Mouse (Mus musculus): Measurements from ENCODE around the gene Aqp11.

The Aqp11 gene

DNA sequence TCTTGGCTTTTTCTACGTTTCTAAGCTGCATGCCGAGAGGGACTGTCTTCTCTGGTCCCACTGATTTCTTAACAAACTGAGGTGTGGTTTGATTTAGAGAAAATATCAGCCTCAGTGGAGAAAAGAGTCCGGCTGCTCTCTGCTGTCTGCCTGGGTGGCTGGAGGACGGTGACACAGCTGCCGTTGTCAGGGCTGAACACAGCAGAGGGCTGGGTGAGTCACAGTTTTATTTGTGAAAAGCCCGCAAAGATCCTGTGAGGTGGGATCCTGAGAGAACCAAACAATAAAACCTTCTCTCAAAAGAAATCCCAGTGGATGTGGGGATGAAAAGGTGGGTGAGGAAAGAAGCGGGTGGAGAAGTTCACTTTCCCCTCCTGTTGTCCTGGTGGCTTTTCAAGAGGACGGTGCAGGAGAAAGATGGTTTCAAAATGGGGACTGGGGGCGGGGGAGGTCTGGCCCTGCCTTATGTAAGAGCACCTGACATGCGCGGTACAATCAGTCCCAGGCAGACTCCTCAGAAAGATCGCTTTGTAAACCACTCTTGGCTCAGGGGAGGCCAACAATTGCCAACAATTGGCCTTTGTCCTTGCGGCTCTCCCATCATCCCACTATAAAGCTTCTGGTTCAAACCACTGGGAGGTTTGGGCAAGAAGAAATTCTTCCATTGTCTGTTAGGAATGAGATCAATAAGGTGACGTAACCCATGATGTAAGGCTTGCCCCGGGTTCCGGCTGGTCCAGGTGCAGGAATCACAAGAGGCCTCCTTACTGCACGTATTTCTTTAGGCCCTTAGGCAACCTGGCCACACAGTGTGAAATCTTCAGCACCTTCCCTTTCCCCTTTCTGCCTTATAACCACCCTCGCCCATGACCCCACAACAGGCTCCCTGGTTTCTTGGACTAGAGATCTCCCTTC is 19.1 kb upstream of the Aqp11 start:
- no peak for TF ChIP-seq GATA4 (IDR thresholded peaks at IDR 0.05; ENCODE audit: insufficient replicate concordance, low read length)

GRCm38 (mm10) chr7:97749207-97750190 is 11.4 kb upstream of the Aqp11 start:
- TF ChIP-seq GATA4 (IDR thresholded peaks at IDR 0.05; ENCODE audit: insufficient replicate concordance, low read length) = no peak

DNA sequence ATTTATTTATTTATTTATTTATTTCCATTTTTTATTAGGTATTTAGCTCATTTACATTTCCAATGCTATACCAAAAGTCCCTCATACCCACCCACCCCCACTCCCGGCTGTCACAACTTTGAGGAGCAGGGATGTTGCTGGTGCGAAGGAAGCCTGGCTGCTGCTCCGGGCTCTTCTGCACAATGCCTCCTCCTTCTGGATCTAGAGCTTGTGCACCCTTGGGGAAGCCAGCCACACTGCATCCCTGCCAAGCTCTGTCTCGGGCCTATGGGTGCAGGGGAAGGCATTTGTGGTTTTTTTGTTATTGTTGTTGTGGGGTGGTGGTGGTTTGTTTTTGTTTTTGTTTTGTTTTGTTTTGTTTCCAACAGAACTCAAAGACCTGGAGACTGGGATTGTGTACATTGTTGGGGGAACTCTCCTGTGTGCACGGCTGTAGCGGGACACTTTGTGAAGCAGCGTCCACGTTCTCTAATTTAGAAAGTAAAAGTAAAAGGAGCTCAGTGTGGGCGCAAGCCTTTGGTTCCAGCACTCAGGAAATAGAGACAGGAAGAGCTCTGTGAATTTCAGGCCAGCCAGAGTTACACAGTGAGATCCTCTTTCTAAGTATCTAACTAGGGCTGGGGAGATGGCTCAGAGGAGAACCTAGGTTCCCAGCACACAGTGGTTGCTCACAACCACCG is 10.6 kb upstream of the Aqp11 start:
- no peak for TF ChIP-seq GATA4 (IDR thresholded peaks at IDR 0.05; ENCODE audit: insufficient replicate concordance, low read length)

GRCm38 (mm10) chr7:97747787-97748497 is 9.9 kb upstream of the Aqp11 start:
- TF ChIP-seq GATA4 (IDR thresholded peaks at IDR 0.05; ENCODE audit: insufficient replicate concordance, low read length) = no peak

- TF ChIP-seq GATA4 (IDR thresholded peaks at IDR 0.05; ENCODE audit: insufficient replicate concordance, low read length) = no peak
These were observed 9.2 kb upstream of the Aqp11 start for GRCm38 (mm10) chr7:97747176-97747707.

DNA sequence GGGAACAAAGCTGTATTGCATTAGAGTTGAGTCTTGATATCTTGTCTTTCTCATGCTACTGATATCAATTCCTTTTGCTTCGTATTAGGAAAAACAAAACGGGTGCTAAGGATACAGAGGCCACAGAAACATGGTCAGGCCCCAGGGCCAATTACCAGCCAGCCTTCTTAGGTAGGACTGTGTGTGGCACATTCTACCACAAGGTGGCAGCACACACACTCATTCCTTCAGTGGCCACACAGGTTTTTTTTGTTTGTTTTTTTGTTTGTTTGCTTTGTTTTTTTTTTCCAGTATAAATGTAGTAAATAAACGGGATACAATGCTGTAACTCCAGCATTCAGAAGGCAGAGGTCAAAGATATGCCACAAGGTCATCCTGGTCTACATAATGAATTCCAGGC is 7.2 kb upstream of the Aqp11 start:
- no peak for TF ChIP-seq GATA4 (IDR thresholded peaks at IDR 0.05; ENCODE audit: insufficient replicate concordance, low read length)

DNA sequence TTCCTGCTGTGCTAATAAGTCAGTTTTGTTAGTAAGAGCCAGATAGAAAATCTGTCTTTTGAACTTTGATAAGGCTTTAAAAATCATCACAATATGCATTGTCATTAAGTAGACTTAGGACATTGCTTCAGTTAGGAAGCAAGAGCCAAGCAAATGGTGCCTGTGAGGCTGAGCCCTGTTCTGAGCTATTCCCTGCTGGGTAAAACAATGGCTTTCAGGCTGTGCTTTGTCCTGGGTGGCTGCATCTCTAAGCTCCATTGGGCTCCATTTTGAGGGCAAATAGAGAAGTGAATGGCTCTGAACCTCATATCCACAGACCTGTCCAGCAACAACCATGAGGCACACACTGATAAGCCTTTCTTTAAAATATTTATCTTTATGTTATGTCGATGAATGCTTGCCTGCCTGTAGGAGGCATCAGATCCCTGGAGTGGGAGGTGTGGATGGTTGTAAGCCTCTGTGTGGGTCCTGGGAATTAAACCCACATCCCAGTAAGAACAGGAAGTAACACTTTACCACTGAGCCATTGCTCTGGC is 3.7 kb upstream of the Aqp11 start:
- TF ChIP-seq GATA4 (IDR thresholded peaks at IDR 0.05; ENCODE audit: insufficient replicate concordance, low read length) = no peak

DNA sequence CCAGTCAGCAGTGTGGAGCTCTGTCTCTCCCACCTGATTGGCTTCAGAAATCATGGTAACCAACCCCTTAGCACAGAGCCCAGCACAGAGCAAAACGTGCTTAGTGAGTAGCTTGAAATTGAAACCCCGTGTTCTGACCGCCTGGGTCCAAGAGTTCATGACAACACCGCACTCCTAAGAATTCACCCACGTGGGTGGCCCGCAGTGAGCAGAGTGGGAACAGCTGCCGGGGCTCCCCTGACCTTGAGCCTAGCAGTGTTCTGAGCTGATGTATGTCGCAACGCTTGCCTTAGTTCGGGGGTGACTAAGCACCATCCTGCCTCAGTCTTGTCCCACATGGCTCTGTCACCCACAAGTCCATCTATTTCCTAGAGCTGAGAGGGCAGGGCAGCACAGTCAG is 2.9 kb upstream of the Aqp11 start:
- TF ChIP-seq GATA4 (IDR thresholded peaks at IDR 0.05; ENCODE audit: insufficient replicate concordance, low read length) = no peak

GRCm38 (mm10) chr7:97737256-97737637 is 842 bp downstream of the Aqp11 start:
- TF ChIP-seq GATA4 (IDR thresholded peaks at IDR 0.05; ENCODE audit: insufficient replicate concordance, low read length) = no peak

DNA sequence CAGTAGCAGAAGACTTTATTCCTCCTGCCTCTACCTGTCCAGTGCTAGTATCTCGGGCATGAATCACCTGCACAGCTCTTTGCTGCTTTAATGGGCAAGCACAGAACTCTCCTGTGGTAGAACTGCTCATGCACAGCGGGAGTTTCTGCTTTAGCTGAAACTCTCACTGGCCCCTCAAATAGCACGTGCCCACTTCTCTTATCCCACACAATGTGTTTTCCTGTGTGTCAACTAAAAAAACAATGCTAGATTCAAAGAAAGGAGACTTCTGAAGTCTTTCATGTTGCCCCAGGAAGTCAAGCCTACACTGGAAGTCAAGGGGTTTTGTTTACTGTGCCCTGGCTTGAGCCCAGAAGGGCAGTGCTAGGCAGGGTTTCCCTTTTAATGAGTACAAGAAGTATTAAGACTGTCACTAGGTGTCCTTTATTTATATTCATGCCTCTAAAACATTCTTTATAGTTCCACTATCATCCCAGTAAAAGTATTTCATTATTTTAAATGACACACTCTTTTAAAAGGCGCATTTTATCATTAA is 2.1 kb downstream of the Aqp11 start:
- TF ChIP-seq GATA4 (IDR thresholded peaks at IDR 0.05; ENCODE audit: insufficient replicate concordance, low read length) = no peak

GRCm38 (mm10) chr7:97735021-97735420 is 3.1 kb downstream of the Aqp11 start:
- TF ChIP-seq GATA4 (IDR thresholded peaks at IDR 0.05; ENCODE audit: insufficient replicate concordance, low read length) = no peak

GRCm38 (mm10) chr7:97733606-97734005 is 4.5 kb downstream of the Aqp11 start:
- TF ChIP-seq GATA4 (IDR thresholded peaks at IDR 0.05; ENCODE audit: insufficient replicate concordance, low read length) = no peak

DNA sequence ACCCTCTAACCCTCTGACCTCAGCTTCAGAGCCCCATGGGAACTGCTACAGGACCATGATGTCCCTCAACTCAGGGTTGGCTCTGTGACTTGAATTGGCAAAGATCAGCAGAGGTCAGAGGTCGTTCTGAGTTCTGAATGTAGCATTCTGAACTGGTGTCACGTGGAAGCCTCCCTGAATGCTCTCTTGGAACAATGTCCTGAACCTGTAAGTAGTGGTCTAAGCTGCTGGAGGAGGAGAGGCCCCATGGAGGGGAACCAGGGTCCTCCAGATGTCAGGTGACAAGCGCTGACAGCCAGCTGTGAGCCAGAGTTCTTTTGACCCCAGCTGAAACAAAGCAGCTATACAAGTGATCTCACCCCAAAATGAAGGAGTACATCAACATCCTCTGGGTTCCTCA is 7.7 kb downstream of the Aqp11 start:
- no peak for TF ChIP-seq GATA4 (IDR thresholded peaks at IDR 0.05; ENCODE audit: insufficient replicate concordance, low read length)
